Mouse (Mus musculus) heart, adult 2 months (tissue): Measurements from ENCODE around the gene Crip2. TPM values are rescaled to one million over a fixed set of nuclear protein-coding genes. Genes with fewer than 3 reads are reported as not detected.

Source experiments
- DNase-seq, 2 experiments: peaks; one replicate each; pipeline ENCODE4 v3.0.0; 2021
- H3K27ac ChIP-seq: fragments of 200-600 bp; 2 replicates; pipeline ENCODE4 v1.8.1; 2022
- H3K27me3 ChIP-seq: fragments of 200-500 bp; 2 replicates; pipeline ENCODE4 v1.6.1; 2012; ENCODE audit warnings: mild to moderate bottlenecking, low read length, inconsistent platforms, mixed read lengths; ENCODE audit not compliant: control insufficient read depth, insufficient read depth
- H3K36me3 ChIP-seq: fragments of 200-500 bp; 2 replicates; pipeline ENCODE4 v1.6.1; 2012; ENCODE audit warnings: low read length, inconsistent platforms; ENCODE audit not compliant: control insufficient read depth, insufficient read depth
- H3K4me1 ChIP-seq: fragments of 200-500 bp; 2 replicates; pipeline ENCODE4 v1.6.1; 2011; ENCODE audit warnings: low read length; ENCODE audit not compliant: control insufficient read depth, insufficient read depth
- H3K4me3 ChIP-seq: fragments of 200-600 bp; 2 replicates; pipeline ENCODE4 v1.8.1; 2022
- H3K79me2 ChIP-seq: fragments of 200-500 bp; replicated peaks from 2 replicates; pipeline ENCODE4 v1.6.1; 2012; ENCODE audit warnings: mild to moderate bottlenecking, inconsistent platforms, low read length, moderate library complexity, mixed read lengths; ENCODE audit not compliant: control insufficient read depth, insufficient read depth
- H3K9ac ChIP-seq: fragments of 200-500 bp; 2 replicates; pipeline ENCODE4 v1.6.1; 2012; ENCODE audit warnings: low read depth, mild to moderate bottlenecking, control low read depth, inconsistent platforms, low read length, mixed read lengths
- CTCF ChIP-seq: fragments of 200-600 bp; IDR thresholded peaks from 2 replicates; pipeline ENCODE4 v1.8.1; 2022; ENCODE audit warnings: antibody characterized with exemption, mild to moderate bottlenecking, moderate library complexity
- EP300 ChIP-seq: fragments of 200-500 bp; IDR thresholded peaks from 2 replicates; pipeline ENCODE4 v1.6.1; 2011; ENCODE audit warnings: low read depth, low read length, control low read depth; ENCODE audit not compliant: insufficient read depth
- POLR2A ChIP-seq: fragments of 200-500 bp; IDR thresholded peaks from 2 replicates; pipeline ENCODE4 v1.6.1; 2011; ENCODE audit warnings: mild to moderate bottlenecking, low read depth, low read length, control low read depth; ENCODE audit not compliant: insufficient read depth
- WGBS: fragments of 180-500 bp; shearing (Covaris S2); methylation state at CpG from one replicate; pipeline ENCODE4 v1.1.7; 2018; 5-methylcytosine and 5-hydroxymethylcytosine counted together
- intact Hi-C: fragments of 180-260 bp; cut with DNase I; formaldehyde crosslinking; loops from one replicate; pipeline ENCODE4 v1.15.1; 2025
- polyA plus RNA-seq: library from polyadenylated mRNA; depleted of rRNA; stranded (reverse); fragments of >200 nt; gene quantifications from 2 replicates; pipeline ENCODE4 v1.2.3, GENCODE M21; 2012
- total RNA-seq, 2 experiments: library from RNA; stranded (reverse); gene quantifications; 2 replicates each; pipeline ENCODE4 v1.2.3; 2021

The Crip2 gene
- total and polyA plus RNA-seq, 3 experiments = 1,390 to 3,159 (median 1,660) TPM

DNA sequence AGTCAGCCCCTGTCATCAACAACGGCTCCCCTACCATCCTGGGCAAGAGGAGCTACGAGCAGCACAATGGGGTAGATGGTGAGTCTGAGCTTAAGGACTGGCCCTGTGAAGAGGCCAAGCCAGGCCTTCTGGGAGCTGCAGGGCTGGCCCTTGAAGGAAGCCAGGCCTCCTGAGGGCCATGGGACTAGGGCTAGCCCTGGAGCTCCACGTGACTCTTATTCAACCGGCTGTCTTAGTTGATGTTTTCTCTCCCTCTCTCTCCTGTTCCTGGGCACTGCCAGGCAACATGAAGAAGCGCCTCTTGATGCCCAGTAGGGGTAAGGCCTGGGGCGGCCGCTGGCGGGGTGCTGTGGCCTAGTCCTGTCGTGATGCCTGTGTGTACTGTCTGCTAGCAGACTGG lies 6.8 kb upstream of the Crip2 start:
- no peaks in the 10 kb centered on the region for H3K27me3 ChIP-seq
- peak; percentile 53 for DNase-seq
- H3K36me3 ChIP-seq = no peaks in the 10 kb centered on the region; the same call in 1 of the 2 replicates
- intact Hi-C loops = loop anchor here (5.0 kb wide), 1 partner anchor 76 kb away; no protein-coding TSS in a partner anchor
- peak overlapping the region; percentile 10; the same call in 1 of the 2 replicates for H3K9ac ChIP-seq
- H3K4me1 ChIP-seq = peaks cover 12% of the 10 kb centered on the region
- 54% methylated on average over 9 of the region's 9 CpGs for WGBS
- TF ChIP-seq CTCF (no peak), EP300 (0 out of 2 replicates have a peak, but pooled peaks have one; percentile 11)
- H3K4me3 ChIP-seq = no peak overlapping the region
- peak overlapping the region; percentile 83 for H3K27ac ChIP-seq
- H3K79me2 ChIP-seq = no peaks in the 10 kb centered on the region

DNA sequence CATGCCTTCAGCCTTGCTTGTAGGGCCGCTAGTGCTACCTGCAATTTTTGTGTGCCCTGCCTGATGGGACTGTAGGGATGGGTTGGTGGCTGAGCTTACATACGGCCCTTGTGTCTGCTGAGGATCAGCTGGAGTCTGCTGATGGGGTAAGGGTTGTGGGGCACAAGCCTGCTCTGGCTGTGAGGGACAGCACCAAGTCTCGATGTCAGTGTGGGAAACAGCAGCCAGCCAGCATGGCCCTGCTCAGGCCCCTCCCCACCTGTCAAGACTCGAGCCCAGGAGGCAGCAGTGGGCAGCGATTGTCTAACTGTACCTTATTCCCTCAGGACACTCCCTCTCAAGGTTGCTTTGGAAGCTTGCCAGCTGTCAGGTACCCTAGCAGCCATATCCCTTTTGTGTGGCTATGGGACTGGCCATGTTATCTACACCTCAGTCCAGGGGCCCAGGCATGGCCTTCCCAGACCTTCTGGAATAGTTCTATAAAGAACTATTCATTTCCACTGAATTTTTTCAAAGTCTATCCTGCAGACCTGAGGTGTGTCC lies 6.1 kb upstream of the Crip2 start:
- Histone ChIP-seq H3K27ac (peak overlapping the region; percentile 83), H3K4me1 (peaks cover 14% of the 10 kb centered on the region), H3K4me3 (no peak overlapping the region), H3K9ac (no peak overlapping the region), H3K27me3 (no peaks in the 10 kb centered on the region), H3K79me2 (no peaks in the 10 kb centered on the region), H3K36me3 (no peaks in the 10 kb centered on the region; the same call in 1 of the 2 replicates)
- WGBS = 61% methylated on average over 5 of the region's 5 CpGs
- TF ChIP-seq POLR2A (no peak), EP300 (no peak), CTCF (no peak)
- no peak for DNase-seq
- intact Hi-C loops = loop anchor here (5.0 kb wide), 1 partner anchor 77 kb away; no protein-coding TSS in a partner anchor

GRCm38 (mm10) chr12:113134502-113134901 lies 5.5 kb upstream of the Crip2 start:
- Histone ChIP-seq H3K9ac (no peak overlapping the region), H3K4me3 (no peak overlapping the region), H3K27ac (peak overlapping the region; percentile 22; the same call in 1 of the 2 replicates), H3K4me1 (peaks cover 19% of the 10 kb centered on the region), H3K79me2 (no peaks in the 10 kb centered on the region), H3K36me3 (no peaks in the 10 kb centered on the region; the same call in 1 of the 2 replicates), H3K27me3 (no peaks in the 10 kb centered on the region)
- TF ChIP-seq EP300 = no peak
- TF ChIP-seq CTCF = no peak
- 87% methylated on average over 4 of the region's 4 CpGs for WGBS
- no peak for DNase-seq
- intact Hi-C loops = loop anchor here (5.0 kb wide), 1 partner anchor 77 kb away; no protein-coding TSS in a partner anchor

- WGBS = 82% methylated on average over 7 of the region's 7 CpGs
- Histone ChIP-seq H3K27ac (no peak overlapping the region), H3K27me3 (no peaks in the 10 kb centered on the region), H3K4me3 (no peak overlapping the region), H3K9ac (no peak overlapping the region), H3K4me1 (peaks cover 21% of the 10 kb centered on the region), H3K79me2 (no peaks in the 10 kb centered on the region), H3K36me3 (no peaks in the 10 kb centered on the region; the same call in 1 of the 2 replicates)
- TF ChIP-seq POLR2A (no peak), CTCF (no peak), EP300 (no peak)
- DNase-seq = no peak
- intact Hi-C loops = no loop called here
Observed at GRCm38 (mm10) chr12:113135401-113135800, 4.6 kb upstream of the Crip2 start.

DNA sequence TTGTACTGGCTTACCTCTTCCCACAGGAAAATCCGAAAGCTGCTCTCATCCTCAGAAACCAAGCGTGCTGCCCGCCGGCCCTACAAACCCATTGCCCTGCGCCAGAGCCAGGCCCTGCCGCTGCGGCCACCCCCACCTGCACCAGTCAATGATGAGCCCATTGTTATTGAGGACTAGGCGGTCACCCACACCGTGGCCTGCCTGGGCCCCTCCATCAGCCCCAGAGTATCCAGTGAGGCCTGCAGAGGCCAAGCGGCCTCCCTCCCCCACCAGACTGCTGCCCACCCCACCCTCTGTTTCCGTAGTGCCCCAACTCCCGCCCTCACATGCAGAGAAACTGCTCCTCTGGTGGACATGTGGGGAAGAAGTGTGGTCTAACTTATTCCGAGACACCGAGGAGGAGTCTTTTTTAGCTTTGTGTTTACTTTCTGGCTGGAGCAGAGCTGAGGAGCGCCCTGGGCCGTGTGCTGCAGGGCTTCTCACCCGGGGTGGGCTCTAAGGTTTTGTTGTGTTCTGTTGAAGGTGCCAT lies 3.5 kb upstream of the Crip2 start:
- no peak for DNase-seq
- H3K27me3 ChIP-seq = no peaks in the 10 kb centered on the region
- peak overlapping the region; percentile 100 for H3K27ac ChIP-seq
- no peak overlapping the region for H3K9ac ChIP-seq
- TF ChIP-seq EP300 = no peak
- 0 out of 2 replicates have a peak, but pooled peaks have one; percentile 4 for TF ChIP-seq CTCF
- no peak for TF ChIP-seq POLR2A
- H3K36me3 ChIP-seq = no peaks in the 10 kb centered on the region; the same call in 1 of the 2 replicates
- peaks cover 21% of the 10 kb centered on the region for H3K4me1 ChIP-seq
- 77% methylated on average over 17 of the region's 17 CpGs for WGBS
- H3K4me3 ChIP-seq = no peak overlapping the region
- intact Hi-C loops = no loop called here
- H3K79me2 ChIP-seq = 0 out of 2 replicates have a peak, but pooled peaks cover 1% of the 10 kb centered on the region
